ENCODE assay signal across 22 mouse cellular contexts in the genomic region with DNA sequence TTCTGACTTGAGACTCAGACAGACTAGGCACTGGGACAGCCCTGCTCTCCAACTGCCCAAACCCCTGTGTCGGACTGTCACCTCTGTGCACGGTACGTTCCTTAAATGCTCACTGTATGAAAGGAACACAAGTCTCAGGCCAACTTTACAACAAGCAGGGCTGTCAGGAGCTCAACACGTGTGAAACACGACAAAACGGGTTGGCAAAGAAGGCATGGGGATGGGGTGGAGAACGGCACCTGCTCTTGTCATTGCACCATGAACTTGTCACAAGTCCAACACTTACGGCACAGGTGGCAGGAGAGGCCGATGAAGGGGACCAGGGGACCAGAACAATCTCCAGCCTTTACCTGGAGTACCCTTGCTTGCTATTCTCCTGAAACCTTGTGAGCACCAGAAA.
DNase-seq lines count a peak whose midpoint lies in the region; ATAC-seq and TF ChIP-seq lines count a peak whose summit lies in the region.
"Had no signal": no experiment of that assay in that cellular context is flagged by ENCODE, and none has a peak within 500 bp of the region (broad histone marks: within the 10 kb centered on the region; RNA-seq: fewer than 3 reads in every experiment).

No protein-coding gene starts in this region.

- peaks cover 8% of the 10 kb centered on the region; the same call in 1 of the 2 replicates for H3K36me3 ChIP-seq in liver, adult 2 months (ENCODE audit: control insufficient read depth, insufficient read depth, low read length)
- peaks cover 68% of the 10 kb centered on the region for H3K36me3 ChIP-seq in intestine, postnatal 0 days (ENCODE audit: control insufficient read depth, insufficient read depth)
- peaks cover 83% of the 10 kb centered on the region for H3K36me3 ChIP-seq in liver, embryonic 13.5 days
- H3K36me3 ChIP-seq in midbrain, embryonic 16.5 days (ENCODE audit: control insufficient read depth, insufficient read depth, low read length), result no peaks in the 10 kb centered on the region

- peak overlapping the region; percentile 9; the same call in 1 of the 2 replicates for H3K4me2 ChIP-seq in intestine, postnatal 0 days (replicated peaks; ENCODE audit: low read depth)
- no peak overlapping the region for H3K4me2 ChIP-seq in liver, embryonic 13.5 days
- no peak overlapping the region for H3K4me2 ChIP-seq in midbrain, embryonic 16.5 days (ENCODE audit: low read length)
- H3K4me2 ChIP-seq: embryonic facial prominence, embryonic 15.5 days; forebrain, embryonic 12.5 days; heart, embryonic 15.5 days; midbrain, embryonic 15.5 days had no signal

- 31% methylated on average over 9 of the region's 9 CpGs for WGBS in liver, adult 2 months
- 56% methylated on average over 9 of the region's 9 CpGs for WGBS in intestine, postnatal 0 days
- WGBS in liver, embryonic 13.5 days (ENCODE audit: insufficient replicate concordance), result 87% methylated on average over 9 of the region's 9 CpGs
- 93% methylated on average over 9 of the region's 9 CpGs for WGBS in midbrain, embryonic 16.5 days

- H3K4me3 ChIP-seq in liver, adult 2 months (ENCODE audit: insufficient read depth, low read depth, low read length), result no peak overlapping the region
- no peak overlapping the region for H3K4me3 ChIP-seq in intestine, postnatal 0 days (ENCODE audit: low read depth, low read length)
- H3K4me3 ChIP-seq in liver, embryonic 13.5 days (replicated peaks), result no peak overlapping the region
- H3K4me3 ChIP-seq in midbrain, embryonic 16.5 days (ENCODE audit: low read depth, low read length), result no peak overlapping the region
- H3K4me3 ChIP-seq: embryonic facial prominence, embryonic 10.5 days; embryonic facial prominence, embryonic 15.5 days; forebrain, embryonic 12.5 days; heart, embryonic 15.5 days; midbrain, embryonic 15.5 days had no signal

- H3K9me3 ChIP-seq in intestine, postnatal 0 days (ENCODE audit: control insufficient read depth), result no peaks in the 10 kb centered on the region
- H3K9me3 ChIP-seq in liver, embryonic 13.5 days (replicated peaks), result no peaks in the 10 kb centered on the region
- no peaks in the 10 kb centered on the region for H3K9me3 ChIP-seq in midbrain, embryonic 16.5 days (replicated peaks; ENCODE audit: control insufficient read depth, low read length, poor library complexity, severe bottlenecking)
- H3K9me3 ChIP-seq: embryonic facial prominence, embryonic 10.5 days; embryonic facial prominence, embryonic 15.5 days; forebrain, embryonic 12.5 days; heart, embryonic 15.5 days; midbrain, embryonic 15.5 days had no signal

- no peak for TF ChIP-seq CTCF in liver, adult 2 months (IDR thresholded peaks at IDR 0.05; ENCODE audit: low read depth, low read length)
- TF ChIP-seq CTCF in intestine, postnatal 0 days (IDR thresholded peaks at IDR 0.05; ENCODE audit: low read depth), result no peak

- H3K27ac ChIP-seq in liver, adult 2 months (replicated peaks; ENCODE audit: insufficient read depth, low read depth, low read length), result peak overlapping the region; percentile 34; the same call in 1 of the 2 replicates
- peak overlapping the region; percentile 83 for H3K27ac ChIP-seq in intestine, postnatal 0 days (ENCODE audit: low read depth, low read length)
- H3K27ac ChIP-seq in liver, embryonic 13.5 days, result peak overlapping the region; percentile 43; the same call in 1 of the 2 replicates
- H3K27ac ChIP-seq in midbrain, embryonic 16.5 days (ENCODE audit: low read length), result no peak overlapping the region
- H3K27ac ChIP-seq: embryonic facial prominence, embryonic 10.5 days; embryonic facial prominence, embryonic 15.5 days; forebrain, embryonic 12.5 days; heart, embryonic 15.5 days; liver, embryonic 14.5 days; midbrain, embryonic 15.5 days had no signal

- no peak for TF ChIP-seq POLR2A in liver, adult 2 months (IDR thresholded peaks at IDR 0.05; ENCODE audit: extremely low read depth, insufficient read depth, low read length)

- ATAC-seq in intestine, postnatal 0 days, result peak; percentile 37
- no peak for ATAC-seq in liver, embryonic 13.5 days (ENCODE audit: low read depth)
- ATAC-seq in midbrain, embryonic 16.5 days, result no peak
- ATAC-seq: forebrain, postnatal 0 days; hindbrain, embryonic 16.5 days; midbrain, embryonic 15.5 days had no signal

- H3K9ac ChIP-seq in liver, adult 2 months (ENCODE audit: low read depth, low read length), result no peak overlapping the region
- no peak overlapping the region for H3K9ac ChIP-seq in intestine, postnatal 0 days (ENCODE audit: low read depth, low read length)
- H3K9ac ChIP-seq in liver, embryonic 13.5 days, result 0 out of 2 replicates have a peak overlapping the region, but pooled peaks have one; percentile 1
- H3K9ac ChIP-seq in midbrain, embryonic 16.5 days (ENCODE audit: low read depth, low read length), result no peak overlapping the region
- H3K9ac ChIP-seq: embryonic facial prominence, embryonic 15.5 days; forebrain, embryonic 12.5 days; forebrain, postnatal 0 days; heart, embryonic 15.5 days; liver, embryonic 14.5 days; midbrain, embryonic 15.5 days had no signal

- peak; percentile 75 for DNase-seq in liver, adult 2 months (ENCODE audit: extremely low read depth, low read depth, low spot score)
- no peak for DNase-seq in liver
- DNase-seq in liver, embryonic 13.5 days, result no peak
- no peak for DNase-seq in ovary, postnatal 14 days (ENCODE audit: low spot score)
- DNase-seq: adrenal gland, postnatal 36 days; B cell, adult 2 months; cerebellum, adult 18-20 months; cerebellum, postnatal 25 days; forebrain, postnatal 0 days; gastrocnemius, postnatal 10 days; layer of hippocampus, adult 9-11 months; lung, postnatal 36 days; right cerebral cortex, adult 18-20 months had no signal

- H3K79me2 ChIP-seq in liver, adult 2 months (ENCODE audit: control insufficient read depth, insufficient read depth, low read length), result no peaks in the 10 kb centered on the region

- peaks cover 16% of the 10 kb centered on the region for H3K4me1 ChIP-seq in liver, adult 2 months (ENCODE audit: control insufficient read depth, insufficient read depth, low read length)
- 0 out of 2 replicates have a peak, but pooled peaks cover 6% of the 10 kb centered on the region for H3K4me1 ChIP-seq in intestine, postnatal 0 days (replicated peaks; ENCODE audit: control insufficient read depth, insufficient read depth, low read length)
- H3K4me1 ChIP-seq in liver, embryonic 13.5 days (replicated peaks), result peaks cover 20% of the 10 kb centered on the region
- H3K4me1 ChIP-seq in midbrain, embryonic 16.5 days (ENCODE audit: control insufficient read depth, insufficient read depth, low read length), result no peaks in the 10 kb centered on the region
- H3K4me1 ChIP-seq: embryonic facial prominence, embryonic 10.5 days; forebrain, embryonic 12.5 days; midbrain, embryonic 15.5 days had no signal

- no peaks in the 10 kb centered on the region for H3K27me3 ChIP-seq in liver, adult 2 months (ENCODE audit: control insufficient read depth, insufficient read depth, low read length)
- H3K27me3 ChIP-seq in intestine, postnatal 0 days (replicated peaks; ENCODE audit: control insufficient read depth, insufficient read depth, low read length), result no peaks in the 10 kb centered on the region
- H3K27me3 ChIP-seq in liver, embryonic 13.5 days, result no peaks in the 10 kb centered on the region
- no peaks in the 10 kb centered on the region for H3K27me3 ChIP-seq in midbrain, embryonic 16.5 days (ENCODE audit: control insufficient read depth, insufficient read depth, low read depth, low read length)
- H3K27me3 ChIP-seq: embryonic facial prominence, embryonic 15.5 days; forebrain, embryonic 12.5 days; heart, embryonic 15.5 days; midbrain, embryonic 15.5 days had no signal
